Mouse (Mus musculus) bone marrow, adult 2 months (tissue): Measurements from ENCODE around the gene Rilp. TPM values are rescaled to one million over a fixed set of nuclear protein-coding genes. Genes with fewer than 3 reads are reported as not detected.

Experiments
- H3K27ac ChIP-seq: fragments of 200-500 bp; 2 replicates; pipeline ENCODE4 v1.5.1; 2012; ENCODE audit warnings: low read depth, mild to moderate bottlenecking, control low read depth, inconsistent platforms, low read length; ENCODE audit not compliant: control insufficient read depth, poor library complexity, insufficient read depth
- H3K4me1 ChIP-seq: fragments of 200-500 bp; 2 replicates; pipeline ENCODE4 v1.6.1; 2011; ENCODE audit warnings: low read length; ENCODE audit not compliant: control insufficient read depth, insufficient read depth
- H3K4me3 ChIP-seq: fragments of 200-500 bp; replicated peaks from 2 replicates; pipeline ENCODE3; 2011; ENCODE audit warnings: mild to moderate bottlenecking, low read depth, low read length, control low read depth; ENCODE audit not compliant: control insufficient read depth
- CTCF ChIP-seq: fragments of 200-500 bp; IDR thresholded peaks from 2 replicates; pipeline ENCODE4 v1.5.1; 2011; ENCODE audit warnings: low read length, control low read depth; ENCODE audit not compliant: control insufficient read depth, insufficient read depth
- POLR2A ChIP-seq: fragments of 200-500 bp; IDR thresholded peaks from 2 replicates; pipeline ENCODE4 v1.6.1; 2011; ENCODE audit warnings: low read depth, mild to moderate bottlenecking, control low read depth, low read length, borderline replicate concordance; ENCODE audit not compliant: control insufficient read depth
- WGBS: fragments of 180-500 bp; shearing (Covaris S2); methylation state at CpG from one replicate; pipeline ENCODE4 v1.1.7; 2018; 5-methylcytosine and 5-hydroxymethylcytosine counted together
- polyA plus RNA-seq: library from polyadenylated mRNA; stranded (reverse); fragments of >200 nt; gene quantifications from 2 replicates; pipeline ENCODE4 v1.2.4, GENCODE M21; 2011; ENCODE audit warnings: low replicate concordance; ENCODE audit not compliant: missing spikeins, insufficient read depth, insufficient read length

Gene Rilp
- polyA plus RNA-seq, 1 experiment = 3.2 TPM

DNA sequence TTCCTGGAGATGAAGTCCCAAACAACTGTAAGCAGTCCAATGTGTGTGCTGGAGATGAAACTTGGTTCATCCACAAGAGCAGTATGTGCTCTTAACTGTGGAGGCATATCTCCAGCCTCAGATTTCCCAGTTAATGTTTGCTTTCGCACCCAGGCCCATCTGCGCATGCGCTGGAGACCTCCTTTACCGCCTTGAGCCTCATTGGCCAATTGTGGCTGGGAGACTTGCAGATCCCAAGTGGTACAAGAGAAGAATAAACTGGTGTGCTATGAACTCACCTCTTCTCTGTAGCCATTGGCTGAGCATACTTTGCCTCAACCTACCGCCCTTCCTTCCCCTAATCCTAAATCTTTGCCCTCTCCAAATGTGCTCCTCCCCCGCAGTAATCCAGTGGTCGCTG is 36.5 kb upstream of the Rilp start:
- no peaks in the 10 kb centered on the region; the same call in 1 of the 2 replicates for H3K4me1 ChIP-seq
- H3K4me3 ChIP-seq = no peak overlapping the region
- 92% methylated on average over 7 of the region's 7 CpGs for WGBS
- no peak overlapping the region for H3K27ac ChIP-seq
- no peak for TF ChIP-seq CTCF
- no peak for TF ChIP-seq POLR2A

DNA sequence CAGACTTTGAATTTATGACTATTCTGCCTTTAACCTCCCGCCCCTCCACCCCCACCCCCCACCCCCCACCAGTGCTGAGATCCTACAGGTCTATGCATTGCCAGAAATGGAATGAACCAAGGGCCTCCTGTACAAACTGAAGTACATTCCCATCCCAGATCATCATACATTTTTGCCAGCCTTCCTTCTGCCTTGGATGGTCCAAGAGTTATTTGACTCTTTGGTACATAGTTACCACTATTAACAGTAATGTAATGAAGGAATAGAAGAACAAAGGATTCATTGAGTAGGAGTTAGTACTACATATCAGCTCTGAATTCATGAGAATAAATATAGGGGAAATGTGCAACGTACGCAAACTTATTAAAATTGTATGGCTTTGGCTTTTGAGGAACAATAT is 23.7 kb upstream of the Rilp start:
- TF ChIP-seq CTCF = no peak
- no peak for TF ChIP-seq POLR2A
- Histone ChIP-seq H3K4me3 (no peak overlapping the region), H3K4me1 (peaks cover 4% of the 10 kb centered on the region), H3K27ac (no peak overlapping the region)
- 21% methylated on average over 3 of the region's 3 CpGs for WGBS

DNA sequence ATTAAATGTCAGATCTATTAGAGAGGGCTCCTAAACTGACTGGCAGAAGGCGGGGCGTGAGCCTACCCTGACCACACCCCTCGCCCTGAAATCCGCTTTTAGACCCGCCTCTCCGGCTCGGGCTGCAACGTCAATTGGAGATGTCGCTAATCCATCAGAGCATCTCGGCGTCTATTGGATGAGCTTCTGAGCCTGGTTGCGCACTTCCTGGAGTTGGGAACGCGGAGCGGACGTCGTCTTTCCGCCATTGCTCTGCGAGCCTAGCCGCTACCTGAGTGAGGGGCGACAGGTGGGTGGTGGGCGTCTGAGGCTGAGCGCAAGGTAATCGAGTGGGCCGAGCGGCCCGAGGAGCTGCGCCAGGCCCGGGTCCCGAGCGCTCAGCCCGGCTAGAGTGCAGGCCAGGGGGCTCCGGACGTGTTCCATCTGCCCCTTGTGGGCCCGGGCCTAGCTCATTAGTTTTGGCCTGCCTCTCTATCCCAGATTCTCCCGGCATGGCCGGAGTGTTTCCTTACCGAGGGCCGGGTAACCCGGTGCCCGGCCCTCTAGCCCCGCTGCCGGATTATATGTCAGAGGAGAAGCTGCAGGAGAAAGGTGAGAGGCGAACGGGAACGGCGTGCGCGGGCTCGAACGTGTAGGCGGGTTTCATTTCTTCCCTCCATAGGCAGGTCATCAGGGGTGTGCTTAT is 23.2 kb upstream of the Rilp start, which contains the start of gene Prpf8:
Prpf8 (plus strand) TSS at position 216 of the 685 bp plus-strand sequence.
- H3K4me1 ChIP-seq = peaks cover 4% of the 10 kb centered on the region
- peak within 1 kb of the TSS; percentile 46; the same call in 1 of the 2 replicates for H3K27ac ChIP-seq
- H3K4me3 ChIP-seq = peak within 1 kb of the TSS; percentile 71
- under 1% methylated on average over 52 of the region's 52 CpGs for WGBS
- TF ChIP-seq CTCF (no peak), POLR2A (peak; percentile 85)

DNA sequence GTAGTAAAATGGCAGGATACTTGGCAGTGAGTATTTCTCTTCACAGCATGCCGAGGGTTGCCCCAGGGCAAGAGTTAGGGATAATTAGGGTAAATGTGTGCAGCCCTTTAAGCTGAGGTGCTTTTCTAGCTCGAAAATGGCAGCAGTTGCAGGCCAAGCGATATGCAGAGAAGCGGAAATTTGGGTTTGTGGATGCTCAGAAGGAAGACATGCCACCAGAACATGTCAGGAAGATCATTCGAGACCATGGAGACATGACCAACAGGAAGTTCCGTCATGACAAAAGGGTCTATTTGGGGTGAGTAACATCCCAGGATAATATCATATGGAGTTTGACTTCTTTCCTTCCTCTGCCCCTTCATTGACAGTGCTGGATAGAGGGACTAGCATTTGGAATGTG is 22.4 kb upstream of the Rilp start:
- WGBS = 24% methylated on average over 6 of the region's 6 CpGs

DNA sequence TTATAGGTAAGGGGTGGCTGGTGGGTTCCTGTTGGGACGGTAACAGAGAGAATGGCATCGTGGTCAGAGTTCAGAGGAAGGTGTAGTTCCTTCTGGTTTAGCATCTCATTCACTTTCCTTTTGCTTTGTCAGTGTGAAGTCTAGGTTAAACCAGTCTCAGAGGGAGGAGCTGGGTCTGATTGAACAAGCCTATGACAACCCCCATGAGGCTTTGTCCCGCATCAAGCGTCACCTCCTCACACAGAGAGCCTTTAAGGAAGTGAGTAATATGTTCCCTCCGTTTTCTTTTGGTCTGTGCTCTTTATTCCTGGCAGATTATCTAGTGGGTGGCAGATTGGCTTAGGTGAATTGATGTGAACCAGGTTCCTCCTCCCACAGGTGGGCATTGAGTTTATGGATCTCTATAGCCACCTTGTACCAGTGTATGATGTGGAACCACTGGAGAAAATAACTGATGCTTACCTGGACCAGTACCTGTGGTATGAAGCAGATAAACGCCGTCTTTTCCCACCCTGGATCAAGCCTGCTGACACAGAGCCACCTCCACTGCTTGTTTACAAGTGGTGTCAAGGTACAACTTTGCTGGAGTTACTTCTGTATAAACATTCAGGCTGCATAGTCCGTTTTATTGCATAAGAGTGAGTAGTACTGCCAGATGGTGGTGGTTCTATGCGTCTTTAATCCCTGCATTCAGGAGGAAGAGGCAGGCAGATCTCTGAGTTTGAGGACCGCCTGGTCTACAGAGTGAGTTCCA is 15.4 kb upstream of the Rilp start:
- no peak overlapping the region for H3K27ac ChIP-seq

More for the DNA sequence above, 22.4 kb upstream of the Rilp start:
- peak overlapping the region; percentile 71 for H3K4me3 ChIP-seq
- H3K4me1 ChIP-seq = peaks cover 4% of the 10 kb centered on the region
- no peak for TF ChIP-seq CTCF
- no peak for TF ChIP-seq POLR2A
- no peak overlapping the region for H3K27ac ChIP-seq

DNA sequence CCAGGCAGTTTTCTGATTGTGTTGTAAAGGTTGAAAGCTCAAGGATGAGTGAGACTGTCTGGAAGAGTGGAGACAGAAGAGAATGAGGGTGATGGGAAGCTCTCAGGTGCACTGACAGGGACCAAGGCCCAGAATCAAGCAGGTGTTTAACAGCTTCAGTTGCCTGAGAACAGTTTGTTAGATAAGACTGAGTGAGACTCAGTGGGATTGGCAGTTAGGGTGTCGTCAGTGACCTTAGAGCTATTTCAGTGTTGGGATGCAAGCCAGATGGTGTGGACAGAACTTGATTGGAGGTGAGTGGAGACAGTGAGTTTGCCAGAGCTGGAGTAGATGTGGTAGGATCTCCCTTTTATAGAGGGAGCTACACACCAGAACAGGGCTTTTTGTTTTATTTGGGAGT is 11.8 kb upstream of the Rilp start:
- Histone ChIP-seq H3K4me3 (no peak overlapping the region), H3K27ac (no peak overlapping the region), H3K4me1 (no peaks in the 10 kb centered on the region)
- WGBS = 68% methylated on average over 1 of the region's 1 CpGs
- no peak for TF ChIP-seq POLR2A
- TF ChIP-seq CTCF = no peak

More for the DNA sequence above, 15.4 kb upstream of the Rilp start:
- H3K4me3 ChIP-seq = no peak overlapping the region
- TF ChIP-seq CTCF = no peak
- TF ChIP-seq POLR2A = no peak
- WGBS = 82% methylated on average over 10 of the region's 10 CpGs
- no peaks in the 10 kb centered on the region for H3K4me1 ChIP-seq

DNA sequence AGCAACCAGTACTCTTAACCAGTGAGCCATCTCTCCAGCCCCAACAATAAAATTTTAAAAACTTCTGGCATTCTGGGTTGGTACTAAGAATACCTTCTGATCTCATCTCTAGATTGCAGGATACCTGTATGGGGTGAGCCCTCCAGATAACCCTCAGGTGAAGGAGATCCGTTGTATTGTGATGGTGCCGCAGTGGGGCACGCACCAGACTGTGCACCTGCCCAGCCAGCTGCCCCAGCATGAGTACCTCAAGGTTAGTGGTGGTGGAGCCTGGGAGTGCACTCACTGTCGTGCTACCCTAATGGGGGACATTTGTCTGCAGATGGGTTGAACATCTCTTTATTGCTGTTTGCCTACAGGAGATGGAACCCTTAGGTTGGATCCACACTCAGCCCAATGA is 1.7 kb upstream of the Rilp start:
- Histone ChIP-seq H3K4me1 (peaks cover 2% of the 10 kb centered on the region; the same call in 1 of the 2 replicates), H3K4me3 (no peak overlapping the region), H3K27ac (no peak overlapping the region)
- TF ChIP-seq POLR2A (no peak), CTCF (no peak)
- WGBS = 96% methylated on average over 4 of the region's 4 CpGs

DNA sequence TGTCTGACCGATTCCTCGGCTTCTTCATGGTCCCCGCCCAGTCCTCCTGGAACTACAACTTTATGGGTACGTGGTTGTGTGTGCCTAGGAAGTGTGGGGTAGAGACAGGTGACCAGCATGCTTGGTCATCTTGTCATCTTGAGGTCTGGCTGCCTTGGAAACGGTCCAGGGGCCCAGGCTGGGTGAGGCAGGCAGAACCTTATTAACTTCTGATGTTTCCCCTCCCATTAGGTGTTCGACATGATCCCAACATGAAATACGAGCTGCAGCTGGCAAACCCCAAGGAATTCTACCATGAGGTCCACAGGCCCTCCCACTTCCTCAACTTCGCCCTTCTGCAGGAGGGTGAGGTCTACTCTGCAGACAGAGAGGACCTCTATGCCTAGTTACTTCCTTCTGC is 990 bp upstream of the Rilp start:
- peaks cover 3% of the 10 kb centered on the region; the same call in 1 of the 2 replicates for H3K4me1 ChIP-seq
- WGBS = 60% methylated on average over 8 of the region's 8 CpGs
- TF ChIP-seq POLR2A = no peak
- no peak for TF ChIP-seq CTCF
- H3K27ac ChIP-seq = no peak overlapping the region
- no peak overlapping the region for H3K4me3 ChIP-seq
